ENCODE assay signal across 8 mouse cellular contexts in the genomic region with DNA sequence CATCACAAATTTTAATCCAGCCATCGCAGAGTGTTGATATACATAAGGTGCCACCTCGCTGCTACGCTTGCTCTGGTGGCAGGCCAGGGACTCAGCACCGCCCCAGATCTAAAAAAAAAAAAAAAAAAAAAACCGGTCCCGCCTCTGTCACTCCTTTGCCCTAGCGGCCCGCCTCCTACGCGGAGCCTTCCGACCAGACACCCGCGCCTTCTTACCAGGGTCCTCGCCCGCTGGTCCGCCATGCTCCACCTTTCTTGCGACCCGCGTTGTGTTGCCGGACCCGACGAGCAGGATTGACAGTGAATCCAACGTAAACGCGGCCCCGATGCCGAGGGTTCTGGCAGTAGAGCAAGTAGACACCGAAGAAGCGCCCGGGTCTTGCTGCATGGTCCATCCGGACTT. TPM values are rescaled to one million over a fixed set of nuclear protein-coding genes. Genes with fewer than 3 reads are reported as not detected.
DNase-seq lines count a peak whose midpoint lies in the region; ATAC-seq and TF ChIP-seq lines count a peak whose summit lies in the region.

TSS of gene Bola2 (plus strand) at position 192 of the 402 bp plus-strand sequence.

- peak within 1 kb of the TSS; percentile 72 to 83 for H3K4me3 ChIP-seq in MEL (ENCODE audit: control insufficient read depth in 1 of 2, insufficient read depth in 1 of 2, low read depth in 2 of 2, low read length in 2 of 2)
- H3K4me3 ChIP-seq in embryonic facial prominence, embryonic 12.5 days, result peak within 1 kb of the TSS; percentile 78
- peak within 1 kb of the TSS; percentile 88 for H3K4me3 ChIP-seq in heart, embryonic 10.5 days
- peak within 1 kb of the TSS; percentile 77 for H3K4me3 ChIP-seq in kidney, postnatal 0 days (replicated peaks; ENCODE audit: low read depth, low read length)
- H3K4me3 ChIP-seq in liver, embryonic 13.5 days (replicated peaks), result peak within 1 kb of the TSS; percentile 91

- H3K36me3 ChIP-seq in MEL (ENCODE audit: control insufficient read depth in 1 of 2, insufficient read depth in 2 of 2, low read length in 2 of 2), result peaks cover 0 to 14% of the 10 kb centered on the region in 2 experiments; a peak in 2 of 4 replicates
- peaks cover 32% of the 10 kb centered on the region for H3K36me3 ChIP-seq in embryonic facial prominence, embryonic 12.5 days
- peaks cover 34% of the 10 kb centered on the region for H3K36me3 ChIP-seq in heart, embryonic 10.5 days
- H3K36me3 ChIP-seq in kidney, postnatal 0 days (ENCODE audit: insufficient read depth, low read length), result peaks cover 15% of the 10 kb centered on the region; the same call in 1 of the 2 replicates
- peaks cover 50% of the 10 kb centered on the region for H3K36me3 ChIP-seq in liver, embryonic 13.5 days

- no peak for TF ChIP-seq RAD21 in MEL (IDR thresholded peaks at IDR 0.05; ENCODE audit: low read depth, low read length)

- peak; percentile 91 for DNase-seq in A20 (ENCODE audit: low read depth, low spot score)
- peak; percentile 89 for DNase-seq in MEL (ENCODE audit: low read depth, low spot score)
- no peak for DNase-seq in heart, embryonic 10.5 days (ENCODE audit: low spot score)
- DNase-seq in kidney, postnatal 0 days (ENCODE audit: low spot score), result peak; percentile 69
- DNase-seq in liver, embryonic 13.5 days, result peak; percentile 69
- peak; percentile 92 for DNase-seq in naive thymus-derived CD4-positive, alpha-beta T cell, adult 2 months (ENCODE audit: low read depth)
- DNase-seq in thymus, postnatal 25 days, result peak; percentile 79

- H3K4me2 ChIP-seq in embryonic facial prominence, embryonic 12.5 days (replicated peaks), result peak within 1 kb of the TSS; percentile 82
- H3K4me2 ChIP-seq in kidney, postnatal 0 days (ENCODE audit: low read length), result peak within 1 kb of the TSS; percentile 83
- peak within 1 kb of the TSS; percentile 97 for H3K4me2 ChIP-seq in liver, embryonic 13.5 days

- TF ChIP-seq POLR2A in MEL (IDR thresholded peaks at IDR 0.05; ENCODE audit: control insufficient read depth in 1 of 2, insufficient read depth in 1 of 2, low read depth in 1 of 2, low read length in 2 of 2, poor library complexity in 1 of 2), result no peak

- peak within 1 kb of the TSS; percentile 92 for H3K9ac ChIP-seq in MEL (ENCODE audit: control insufficient read depth, low read depth, low read length, poor library complexity, severe bottlenecking)
- peak within 1 kb of the TSS; percentile 83 for H3K9ac ChIP-seq in embryonic facial prominence, embryonic 12.5 days
- peak within 1 kb of the TSS; percentile 88 for H3K9ac ChIP-seq in kidney, postnatal 0 days (ENCODE audit: low read depth, low read length)
- H3K9ac ChIP-seq in liver, embryonic 13.5 days, result peak within 1 kb of the TSS; percentile 92

- peaks cover 0 to 11% of the 10 kb centered on the region in 2 experiments; a peak in 2 of 4 replicates for H3K4me1 ChIP-seq in MEL (ENCODE audit: control insufficient read depth in 1 of 2, insufficient read depth in 2 of 2, low read length in 2 of 2)
- peaks cover 18% of the 10 kb centered on the region for H3K4me1 ChIP-seq in embryonic facial prominence, embryonic 12.5 days
- peaks cover 33% of the 10 kb centered on the region for H3K4me1 ChIP-seq in heart, embryonic 10.5 days
- peaks cover 7% of the 10 kb centered on the region for H3K4me1 ChIP-seq in kidney, postnatal 0 days (replicated peaks; ENCODE audit: insufficient read depth, low read length)
- H3K4me1 ChIP-seq in liver, embryonic 13.5 days (replicated peaks), result peaks cover 52% of the 10 kb centered on the region

- 0 out of 2 replicates have a peak, but pooled peaks have one; percentile 22 for ATAC-seq in embryonic facial prominence, embryonic 12.5 days (ENCODE audit: insufficient number of reproducible peaks, insufficient read depth, low FRiP score, low TSS enrichment)
- peak; percentile 27 for ATAC-seq in kidney, postnatal 0 days (replicated peaks; ENCODE audit: low FRiP score, low read depth)
- peak; percentile 79 for ATAC-seq in liver, embryonic 13.5 days (ENCODE audit: low read depth)

- peak within 1 kb of the TSS; percentile 87 for H3K27ac ChIP-seq in MEL (ENCODE audit: control insufficient read depth, low read depth, low read length)
- peak within 1 kb of the TSS; percentile 96 for H3K27ac ChIP-seq in embryonic facial prominence, embryonic 12.5 days
- H3K27ac ChIP-seq in heart, embryonic 10.5 days, result peak within 1 kb of the TSS; percentile 96
- peak within 1 kb of the TSS; percentile 98 for H3K27ac ChIP-seq in kidney, postnatal 0 days
- peak within 1 kb of the TSS; percentile 90 for H3K27ac ChIP-seq in liver, embryonic 13.5 days

- TF ChIP-seq CTCF in MEL (IDR thresholded peaks at IDR 0.05 in 2 of 3, conservative IDR thresholded peaks at IDR 0.05 in 1 of 3; ENCODE audit: control insufficient read depth in 1 of 3, insufficient read depth in 1 of 3, low read depth in 2 of 3, low read length in 3 of 3, poor library complexity in 1 of 3, severe bottlenecking in 1 of 3), result no peak
- no peak for TF ChIP-seq CTCF in kidney, postnatal 0 days (IDR thresholded peaks at IDR 0.05; ENCODE audit: low read depth)

- no peaks in the 10 kb centered on the region for H3K9me3 ChIP-seq in MEL (replicated peaks; ENCODE audit: insufficient read depth, low read length)
- H3K9me3 ChIP-seq in embryonic facial prominence, embryonic 12.5 days, result no peaks in the 10 kb centered on the region
- no peaks in the 10 kb centered on the region for H3K9me3 ChIP-seq in heart, embryonic 10.5 days
- H3K9me3 ChIP-seq in kidney, postnatal 0 days (replicated peaks; ENCODE audit: low read length), result no peaks in the 10 kb centered on the region
- no peaks in the 10 kb centered on the region for H3K9me3 ChIP-seq in liver, embryonic 13.5 days (replicated peaks)

- H3K79me2 ChIP-seq in MEL (ENCODE audit: control insufficient read depth, insufficient read depth, low read length, poor library complexity), result peaks cover 21% of the 10 kb centered on the region

- H3K27me3 ChIP-seq in MEL (ENCODE audit: control insufficient read depth in 1 of 2, insufficient read depth in 2 of 2, low read length in 2 of 2), result no peaks in the 10 kb centered on the region
- no peaks in the 10 kb centered on the region for H3K27me3 ChIP-seq in embryonic facial prominence, embryonic 12.5 days
- no peaks in the 10 kb centered on the region for H3K27me3 ChIP-seq in heart, embryonic 10.5 days (ENCODE audit: insufficient read depth, poor library complexity, severe bottlenecking)
- H3K27me3 ChIP-seq in kidney, postnatal 0 days (ENCODE audit: insufficient read depth, low read length), result no peaks in the 10 kb centered on the region
- no peaks in the 10 kb centered on the region for H3K27me3 ChIP-seq in liver, embryonic 13.5 days

- TF ChIP-seq EP300 in MEL (IDR thresholded peaks at IDR 0.05; ENCODE audit: low read depth in 1 of 2, low read length in 2 of 2), result no peak

- under 1% methylated on average over 31 of the region's 31 CpGs for WGBS in embryonic facial prominence, embryonic 12.5 days
- WGBS in heart, embryonic 10.5 days, result 0% methylated on average over 31 of the region's 31 CpGs
- 1% methylated on average over 31 of the region's 31 CpGs for WGBS in kidney, postnatal 0 days
- under 1% methylated on average over 31 of the region's 31 CpGs for WGBS in liver, embryonic 13.5 days (ENCODE audit: insufficient replicate concordance)

TF ChIP-seq in MEL, 35 proteins besides CTCF, POLR2A, EP300 and RAD21:
- peak; percentile 99 for TF ChIP-seq ZNF384 (IDR thresholded peaks at IDR 0.05; ENCODE audit: low read depth, low read length)
- TF ChIP-seq ZKSCAN1 (IDR thresholded peaks at IDR 0.05; ENCODE audit: low read depth, low read length), result no peak; the same call in 1 of the 2 replicates
- 0 out of 2 replicates have a peak, but pooled peaks have one; percentile 2 for TF ChIP-seq SMC3 (IDR thresholded peaks at IDR 0.05; ENCODE audit: low read depth, low read length)
- peak; percentile 18; the same call in 1 of the 2 replicates for TF ChIP-seq NELFE (IDR thresholded peaks at IDR 0.05; ENCODE audit: low read depth, low read length)

RNA-seq across cellular contexts. Expression of gene Bola2, which starts in this region (rescaled TPM):
- total RNA-seq in MEL (2012; rRNA removed), result 138 and 163 TPM in 2 replicates
- polyA plus RNA-seq in MEL (2012; ENCODE audit: insufficient read depth in 1 of 2, insufficient read length in 2 of 2, low read depth in 1 of 2, low replicate concordance in 2 of 2, missing spikeins in 1 of 2), result 100 to 1,000 TPM in 1 of 2 experiments, not detected in 1; 436 TPM
- polyA plus RNA-seq in embryonic facial prominence, embryonic 12.5 days (2016; fragmentation: Nextera tagmentation; extraction: Ambion mirVana), result 138 and 141 TPM in 2 replicates
- polyA plus RNA-seq in heart, embryonic 10.5 days (2016; fragmentation: Nextera tagmentation; extraction: Ambion mirVana), result 135 and 159 TPM in 2 replicates
- 140 and 145 TPM in 2 replicates for polyA plus RNA-seq in kidney, postnatal 0 days (2015; fragmentation: Nextera tagmentation; extraction: Ambion mirVana)
- 113 and 128 TPM in 2 replicates for polyA plus RNA-seq in liver, embryonic 13.5 days (2015; fragmentation: Nextera tagmentation; extraction: Ambion mirVana)

Comparison
In these comparisons a context has a peak if more than half of its experiments do, and no peak if none do; other contexts are left out.
1. ATAC-seq: peak in every context shown above with its lines; median percentile 79 in liver, embryonic 13.5 days; 27 in kidney, postnatal 0 days; 22 in embryonic facial prominence, embryonic 12.5 days.